Mouse (Mus musculus) thymus, postnatal 14 days (tissue): ENCODE results near the gene Cab39l.

Source experiments
- DNase-seq: peaks from one replicate; pipeline ENCODE4 v3.0.0; 2021

Gene Cab39l

GRCm38 (mm10) chr14:59632067-59632466, 191.3 kb downstream of the Cab39l start:
- DNase-seq = no peak

- no peak for DNase-seq
These were observed 192.6 kb downstream of the Cab39l start for GRCm38 (mm10) chr14:59633295-59633898.

- no peak for DNase-seq
These were observed 193.2 kb downstream of the Cab39l start for GRCm38 (mm10) chr14:59633988-59634387.
